Mouse (Mus musculus): ENCODE data around the gene Dynlt1f.
"Not testable (repeated sequence)": the region's sequence is repeated elsewhere in the genome, so short reads cannot be mapped to it uniquely, and the experiment has no call there.

The Dynlt1f gene

DNA sequence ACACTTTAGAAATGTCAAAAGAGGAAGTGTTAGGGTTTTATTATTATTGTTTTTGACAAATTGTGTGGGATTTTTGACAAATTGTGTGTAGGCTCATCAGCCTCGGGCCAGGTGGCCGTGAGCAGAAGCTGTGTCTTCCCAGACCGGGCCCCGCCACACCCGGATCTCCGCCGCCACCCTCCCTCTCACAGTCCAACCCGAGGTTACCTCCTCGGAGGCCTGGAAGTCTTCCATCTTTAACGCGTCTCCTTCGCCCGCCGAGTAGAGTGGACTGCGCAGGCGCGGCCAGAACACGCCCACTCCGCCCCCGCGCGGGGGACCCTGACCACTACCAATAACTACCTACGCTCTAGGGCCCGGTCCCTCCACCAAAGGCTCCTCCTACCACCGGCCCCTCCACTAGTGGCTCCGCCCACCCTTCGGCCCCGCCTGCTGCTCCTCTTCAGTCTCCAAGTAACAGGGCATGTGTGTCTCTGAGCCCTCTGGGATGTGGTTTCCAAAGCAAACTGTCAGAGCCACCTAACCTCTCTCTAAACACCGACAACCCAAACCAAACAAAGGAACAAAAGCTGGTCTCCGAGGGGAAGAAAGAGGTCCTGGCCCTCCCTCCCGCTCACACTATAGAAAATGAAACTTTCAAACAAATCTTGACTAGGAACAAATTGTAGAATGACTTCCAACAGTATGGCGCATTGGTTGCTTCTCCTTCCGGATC lies at the start of gene Dynlt1f:
Gene Dynlt1f, minus strand, starts transcription at position 334 of the 715 bp plus-strand sequence.
- peak; percentile 73 to 74 for DNase-seq (ENCODE audit: low spot score in 2 of 2)

- DNase-seq (ENCODE audit: low spot score in 2 of 2), result not testable (repeated sequence)
These were observed 47.9 kb upstream of the Dynlt1f start for GRCm38 (mm10) chr17:6703381-6704270.

DNA sequence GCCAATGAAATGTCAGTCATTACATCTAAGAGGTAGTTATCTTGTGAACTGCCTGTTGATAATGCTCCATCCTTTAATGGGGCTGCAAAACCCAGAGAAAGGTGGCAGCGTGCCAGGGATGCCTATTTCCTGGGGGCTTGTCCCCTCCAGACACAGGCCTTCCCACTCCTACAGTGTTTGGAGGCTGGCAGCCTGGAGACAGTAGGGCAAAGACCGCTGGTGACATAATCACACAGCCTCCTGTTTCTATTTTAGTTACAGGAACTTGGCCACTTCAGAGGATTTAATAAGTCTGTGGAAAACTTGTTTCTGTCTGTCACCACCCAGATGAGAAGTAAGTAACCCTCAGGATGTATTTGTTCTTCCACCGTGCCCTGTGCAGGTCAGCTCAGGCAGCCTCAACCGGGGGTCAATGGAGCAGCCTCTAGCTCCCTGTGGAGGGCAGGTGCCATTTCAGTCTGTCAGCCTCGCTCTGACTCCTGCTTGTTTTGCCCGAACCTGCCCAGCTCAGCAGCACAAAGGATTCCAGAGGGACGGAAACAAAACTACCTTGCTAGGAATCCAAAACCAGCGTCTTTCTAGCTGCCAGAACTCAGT lies 47.0 kb upstream of the Dynlt1f start:
- peak in 1 of 2 experiments; percentile 60 for DNase-seq (ENCODE audit: low spot score in 2 of 2)

DNA sequence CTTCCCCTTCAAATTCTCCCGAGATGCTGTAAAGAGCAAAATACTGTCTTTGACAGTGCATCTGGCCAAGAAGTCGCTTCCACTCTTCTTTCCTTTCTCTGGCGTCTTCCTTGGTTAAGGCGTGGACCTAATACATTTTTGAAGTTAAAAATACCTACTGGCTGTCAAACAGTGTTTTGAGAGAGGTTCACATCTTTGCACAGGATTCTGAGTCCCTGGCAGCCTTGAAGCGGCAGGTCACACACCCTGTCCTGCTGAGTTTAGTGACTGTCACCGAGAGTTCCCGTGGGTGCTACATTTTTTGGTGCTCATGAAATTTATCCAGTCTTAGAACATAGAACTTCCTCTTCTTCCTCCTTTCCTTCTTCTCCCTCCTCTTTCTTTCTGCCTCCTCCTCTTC lies 44.4 kb upstream of the Dynlt1f start:
- DNase-seq (ENCODE audit: low spot score in 2 of 2), result not testable (repeated sequence)

- DNase-seq (ENCODE audit: low spot score in 2 of 2), result not testable (repeated sequence)
These were observed 43.8 kb upstream of the Dynlt1f start for GRCm38 (mm10) chr17:6699502-6699901.

DNA sequence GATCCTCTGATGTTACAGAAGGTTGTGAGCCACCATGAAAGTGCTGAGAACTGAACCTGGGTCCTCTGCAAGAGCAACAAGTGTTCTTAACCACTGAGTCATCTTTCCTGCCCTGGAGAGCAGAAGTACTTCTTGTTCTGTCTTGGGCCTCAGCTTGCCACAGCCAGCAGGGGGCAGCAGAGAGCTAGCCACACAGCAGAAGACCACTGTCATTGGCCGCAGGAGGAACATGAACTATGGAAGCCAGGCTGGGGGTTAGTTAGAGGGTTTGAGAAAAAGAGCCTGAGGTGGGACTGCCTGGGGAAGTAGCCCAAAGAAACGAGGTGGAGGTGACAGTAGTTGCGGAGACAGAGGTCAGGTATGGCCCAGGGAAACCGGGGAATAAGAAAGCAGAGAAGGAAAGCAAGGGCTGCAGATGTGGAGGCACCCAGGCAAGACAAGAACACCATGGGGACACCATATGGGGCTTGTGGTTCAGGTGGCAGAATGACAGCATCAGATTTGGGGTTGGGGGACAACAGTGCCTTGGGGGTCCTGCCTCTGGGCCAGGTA lies 41.6 kb upstream of the Dynlt1f start:
- peak in 1 of 2 experiments; percentile 67 for DNase-seq (ENCODE audit: low spot score in 2 of 2)

GRCm38 (mm10) chr17:6696521-6696920 lies 40.8 kb upstream of the Dynlt1f start:
- not testable (repeated sequence) for DNase-seq (ENCODE audit: low spot score in 2 of 2)

GRCm38 (mm10) chr17:6695712-6696111 lies 40.0 kb upstream of the Dynlt1f start:
- DNase-seq (ENCODE audit: low spot score in 2 of 2), result not testable (repeated sequence)

GRCm38 (mm10) chr17:6691596-6691995 lies 35.9 kb upstream of the Dynlt1f start:
- DNase-seq (ENCODE audit: low spot score in 2 of 2), result peak; percentile 89 to 93

DNA sequence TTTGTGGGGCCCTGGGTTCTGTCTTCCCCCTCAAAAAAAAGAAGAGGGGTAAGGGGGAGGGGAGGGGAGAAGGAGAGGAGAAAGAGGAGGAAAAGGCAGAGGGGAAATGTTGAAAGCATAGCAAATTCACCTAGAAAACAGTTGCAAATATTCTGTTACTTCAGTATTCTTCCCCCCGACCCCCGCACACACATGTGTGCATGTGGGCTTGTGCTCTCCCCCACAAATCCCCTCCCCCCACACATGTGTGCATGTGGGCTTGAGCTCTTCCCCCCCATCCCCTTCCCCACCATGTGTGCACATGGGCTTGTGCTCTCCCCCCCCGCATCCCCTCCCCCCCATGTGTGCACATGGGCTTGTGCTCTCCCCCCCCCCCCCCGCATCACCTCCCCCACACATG lies 33.6 kb upstream of the Dynlt1f start:
- DNase-seq (ENCODE audit: low spot score in 2 of 2), result not testable (repeated sequence)

- not testable (repeated sequence) for DNase-seq (ENCODE audit: low spot score in 2 of 2)
These were observed 30.7 kb upstream of the Dynlt1f start for GRCm38 (mm10) chr17:6686299-6686971.

- DNase-seq (ENCODE audit: low spot score in 2 of 2), result peak in 1 of 2 experiments; percentile 41
These were observed 29.7 kb upstream of the Dynlt1f start for GRCm38 (mm10) chr17:6685288-6685818.

- not testable (repeated sequence) for DNase-seq (ENCODE audit: low spot score in 2 of 2)
These were observed 29.0 kb upstream of the Dynlt1f start for GRCm38 (mm10) chr17:6684464-6685287.

DNA sequence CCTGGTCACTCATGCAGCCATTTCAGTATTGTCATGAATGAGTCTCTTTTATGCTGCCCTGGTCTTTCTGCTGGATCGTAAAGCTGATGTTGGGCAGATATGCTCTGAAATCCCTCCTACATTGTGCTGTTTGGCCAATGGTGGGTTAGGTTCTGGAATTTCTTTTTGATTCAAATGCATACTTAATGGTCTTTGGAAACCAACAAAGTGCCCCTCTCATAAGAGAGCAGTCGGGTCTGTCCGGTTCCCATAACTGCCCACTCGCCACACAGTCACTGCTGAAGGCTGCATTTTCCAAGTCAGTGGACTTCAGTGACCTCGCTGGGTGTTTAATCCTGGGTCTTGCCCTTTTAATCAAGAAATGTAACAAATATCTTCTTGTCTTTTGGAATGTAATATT lies 28.0 kb upstream of the Dynlt1f start:
- not testable (repeated sequence) for DNase-seq (ENCODE audit: low spot score in 2 of 2)

- not testable (repeated sequence) for DNase-seq (ENCODE audit: low spot score in 2 of 2)
These were observed 26.0 kb upstream of the Dynlt1f start for GRCm38 (mm10) chr17:6681721-6682120.

GRCm38 (mm10) chr17:6678063-6678462 lies 22.4 kb upstream of the Dynlt1f start:
- DNase-seq (ENCODE audit: low spot score in 2 of 2), result peak in 1 of 2 experiments; percentile 69

DNA sequence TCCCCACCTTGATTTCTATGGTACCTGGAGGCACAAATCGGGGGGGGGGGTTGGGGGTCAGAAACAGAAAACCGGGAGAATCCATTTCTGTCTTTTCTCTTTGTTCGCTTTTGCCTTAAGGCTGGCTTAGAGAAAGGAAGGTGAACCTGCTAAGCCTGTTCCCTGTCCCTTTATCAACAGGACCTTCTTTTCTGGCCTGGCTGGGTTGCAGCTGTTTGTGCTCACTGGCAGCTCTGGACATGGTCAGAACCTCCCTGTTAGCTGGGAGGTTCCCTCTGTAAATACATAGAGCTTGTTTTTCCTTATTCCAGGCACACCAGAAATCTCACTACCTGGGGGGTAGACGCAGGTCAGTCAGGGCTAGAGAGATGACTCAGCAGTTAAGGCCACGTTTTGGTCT lies 18.6 kb upstream of the Dynlt1f start:
- peak; percentile 72 to 77 for DNase-seq (ENCODE audit: low spot score in 2 of 2)

DNA sequence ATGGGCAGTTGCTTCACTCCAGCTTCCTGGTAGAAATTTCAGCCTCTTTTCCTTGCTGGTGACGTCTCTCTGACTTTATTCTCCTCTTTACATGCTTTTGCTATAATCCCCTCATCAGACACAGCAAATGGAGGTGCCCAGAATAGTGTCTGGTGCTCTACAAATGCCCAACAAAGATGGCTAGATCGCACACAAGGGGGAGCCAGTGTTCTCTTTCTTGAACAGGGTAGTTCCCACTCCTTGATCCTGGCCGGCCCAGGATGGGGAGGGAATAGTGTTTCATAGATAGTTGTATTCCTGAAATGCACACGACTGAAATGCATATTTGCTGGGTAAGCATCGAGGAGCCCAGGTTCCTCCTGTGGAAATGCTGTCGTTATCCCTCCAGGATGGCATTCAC lies 12.8 kb upstream of the Dynlt1f start:
- DNase-seq (ENCODE audit: low spot score in 2 of 2), result not testable (repeated sequence)

GRCm38 (mm10) chr17:6665389-6665788 lies 9.7 kb upstream of the Dynlt1f start:
- DNase-seq (ENCODE audit: low spot score in 2 of 2), result not testable (repeated sequence)

GRCm38 (mm10) chr17:6662840-6663239 lies 7.1 kb upstream of the Dynlt1f start:
- not testable (repeated sequence) for DNase-seq (ENCODE audit: low spot score in 2 of 2)
